Mouse (Mus musculus) ES-E14 (cell line): ENCODE measurements around the gene Zbtb8os.

Experiments used
- CHD2 ChIP-seq: IDR thresholded peaks from 2 replicates; pipeline ENCODE4 v1.6.1; 2014; ENCODE audit warnings: mild to moderate bottlenecking, low read depth, low read length, inconsistent platforms
- HCFC1 ChIP-seq: IDR thresholded peaks from 2 replicates; pipeline ENCODE4 v1.6.1; 2012; ENCODE audit warnings: low read length, inconsistent platforms, borderline replicate concordance; ENCODE audit not compliant: insufficient read depth
- MAFK ChIP-seq: IDR thresholded peaks from 2 replicates; pipeline ENCODE4 v1.6.1; 2014; ENCODE audit warnings: mild to moderate bottlenecking, low read depth, low read length, inconsistent platforms; ENCODE audit not compliant: insufficient read depth
- ZC3H11A ChIP-seq: IDR thresholded peaks from 2 replicates; pipeline ENCODE4 v1.6.1; 2012; ENCODE audit warnings: low read depth, mild to moderate bottlenecking, inconsistent platforms, low read length, borderline replicate concordance

DNA sequence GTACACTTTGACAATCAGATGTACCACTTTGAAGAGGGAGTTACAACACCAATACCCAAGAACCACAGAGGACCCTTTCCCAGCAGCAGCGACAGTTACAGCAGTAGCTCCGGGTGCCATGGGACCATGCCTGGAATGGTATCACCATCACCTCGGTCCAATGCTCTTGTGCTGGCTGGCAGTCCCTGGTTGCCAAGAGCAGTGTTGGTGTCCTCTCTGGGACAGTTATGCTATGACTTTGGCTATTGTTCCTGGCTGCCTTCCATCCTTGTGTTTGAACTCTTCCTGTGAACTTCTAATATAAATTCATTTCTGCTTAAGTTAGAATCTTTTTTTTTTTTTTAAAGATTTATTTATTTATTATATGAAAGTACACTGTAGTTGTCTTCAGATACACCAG is 48.1 kb downstream of the Zbtb8os start:
- TF ChIP-seq MAFK (no peak), HCFC1 (no peak), ZC3H11A (no peak), CHD2 (no peak)
